Mouse (Mus musculus) hindbrain, postnatal 0 days (tissue): ENCODE data around the gene Ctnnd2. TPM values are rescaled to one million over a fixed set of nuclear protein-coding genes. Genes with fewer than 3 reads are reported as not detected.

Experiments
- ATAC-seq: fragments of 200-750 bp; cut with Nextera tagmentation; 2 replicates; pipeline ENCODE4 v1.8.0; 2017; ENCODE audit warnings: mild to moderate bottlenecking, moderate TSS enrichment, moderate library complexity
- DNase-seq: peaks from one replicate; pipeline ENCODE4 v3.0.0-alpha.2; 2015; ENCODE audit warnings: low spot score
- H3K27ac ChIP-seq: fragments of 300-500 bp; sonication (generic); 2 replicates; pipeline ENCODE4 v1.5.1; 2014; ENCODE audit warnings: mild to moderate bottlenecking
- H3K27me3 ChIP-seq: fragments of 300-500 bp; sonication (generic); 2 replicates; pipeline ENCODE4 v1.6.1; 2014; ENCODE audit warnings: low read length, mixed read lengths; ENCODE audit not compliant: insufficient read depth
- H3K36me3 ChIP-seq: fragments of 300-500 bp; sonication (generic); 2 replicates; pipeline ENCODE4 v1.6.1; 2014; ENCODE audit warnings: low read length, mixed read lengths; ENCODE audit not compliant: insufficient read depth
- H3K4me1 ChIP-seq: fragments of 300-500 bp; sonication (generic); 2 replicates; pipeline ENCODE4 v1.6.1; 2014; ENCODE audit warnings: antibody characterized with exemption, low read length, mixed read lengths; ENCODE audit not compliant: insufficient read depth
- H3K4me2 ChIP-seq: fragments of 300-500 bp; sonication (generic); 2 replicates; pipeline ENCODE4 v1.6.1; 2014; ENCODE audit warnings: low read depth, mild to moderate bottlenecking, low read length, moderate library complexity, mixed read lengths
- H3K4me3 ChIP-seq: fragments of 300-500 bp; sonication (generic); 2 replicates; pipeline ENCODE4 v1.5.1; 2014; ENCODE audit warnings: low read length
- H3K9ac ChIP-seq: fragments of 300-500 bp; sonication (generic); replicated peaks from 2 replicates; pipeline ENCODE4 v1.6.1; 2014; ENCODE audit warnings: mild to moderate bottlenecking, low read length, moderate library complexity, mixed read lengths
- H3K9me3 ChIP-seq: fragments of 300-500 bp; sonication (generic); 2 replicates; pipeline ENCODE4 v1.6.1; 2016; ENCODE audit warnings: low read length, mixed read lengths
- CTCF ChIP-seq: IDR thresholded peaks from 2 replicates; pipeline ENCODE4 v1.5.1; 2016; ENCODE audit warnings: antibody characterized with exemption, control low read depth, low read depth
- WGBS: fragments of 180-500 bp; shearing (Covaris S2); extraction: QIAGEN DNeasy Blood & Tissue Kit; methylation state at CpG from one replicate; pipeline ENCODE4 v1.1.7; 2014; 5-methylcytosine and 5-hydroxymethylcytosine counted together
- polyA plus RNA-seq: library from polyadenylated mRNA; unstranded; fragments of >200 nt; fragmentation: Nextera tagmentation; extraction: Ambion mirVana; gene quantifications from 2 replicates; pipeline ENCODE4 v1.2.1, GENCODE M21; 2015
- total RNA-seq: library from RNA; depleted of rRNA; stranded (reverse); fragments of >200 nt; gene quantifications from 2 replicates; pipeline ENCODE4 v1.2.3, GENCODE M21; 2014

The Ctnnd2 gene
- total and polyA plus RNA-seq, 2 experiments from 2014 or later, result 67.2 to 157 TPM

DNA sequence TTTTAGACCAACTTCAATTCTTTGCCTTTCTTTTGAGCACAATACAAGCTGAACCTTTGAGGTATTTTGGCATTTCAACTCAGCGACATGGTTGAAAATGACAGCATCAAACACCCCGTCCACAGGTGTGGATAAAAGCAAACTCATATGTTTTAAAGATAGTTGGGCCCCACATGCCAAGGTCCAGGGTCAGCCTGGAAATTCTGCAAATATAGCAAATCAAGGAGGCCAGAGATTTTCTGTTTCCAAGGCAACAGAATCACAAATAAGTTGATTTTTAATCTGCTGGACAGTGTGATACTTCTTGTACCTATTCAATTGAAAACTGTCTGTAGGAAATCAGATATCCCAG, 537.3 kb downstream of the Ctnnd2 start:
- Histone ChIP-seq H3K9ac (no peak overlapping the region), H3K27ac (no peak overlapping the region), H3K4me2 (no peak overlapping the region), H3K27me3 (no peaks in the 10 kb centered on the region), H3K4me1 (no peaks in the 10 kb centered on the region), H3K9me3 (no peaks in the 10 kb centered on the region), H3K4me3 (no peak overlapping the region), H3K36me3 (no peaks in the 10 kb centered on the region)
- no peak for TF ChIP-seq CTCF
- ATAC-seq (no peak), DNase-seq (no peak)
- 79% methylated on average over 2 of the region's 2 CpGs for WGBS

DNA sequence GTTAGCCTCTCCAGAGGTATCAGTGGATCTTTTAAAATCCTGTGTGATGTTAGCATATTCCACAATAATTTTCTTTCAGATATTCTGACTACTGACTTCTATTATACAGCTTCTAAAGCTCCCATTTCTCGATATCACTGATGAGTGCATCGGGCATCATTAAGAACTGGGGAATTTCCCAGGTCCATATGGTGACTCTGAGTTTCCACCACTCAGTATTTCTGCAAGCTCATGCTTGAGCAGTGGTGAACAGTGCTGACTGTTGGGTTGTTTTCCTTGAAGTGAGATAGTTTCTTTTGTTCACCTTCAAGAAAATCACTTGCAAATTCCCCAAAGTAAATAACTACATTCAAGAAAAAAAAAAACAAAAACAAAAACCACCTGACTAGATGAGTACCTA, 542.4 kb downstream of the Ctnnd2 start:
- TF ChIP-seq CTCF, result no peak
- Histone ChIP-seq H3K9ac (no peak overlapping the region), H3K27ac (no peak overlapping the region), H3K4me2 (no peak overlapping the region), H3K27me3 (no peaks in the 10 kb centered on the region), H3K9me3 (no peaks in the 10 kb centered on the region), H3K36me3 (no peaks in the 10 kb centered on the region), H3K4me3 (no peak overlapping the region), H3K4me1 (no peaks in the 10 kb centered on the region)
- WGBS, result 86% methylated on average over 2 of the region's 2 CpGs
- DNase-seq, result no peak
- ATAC-seq, result no peak

DNA sequence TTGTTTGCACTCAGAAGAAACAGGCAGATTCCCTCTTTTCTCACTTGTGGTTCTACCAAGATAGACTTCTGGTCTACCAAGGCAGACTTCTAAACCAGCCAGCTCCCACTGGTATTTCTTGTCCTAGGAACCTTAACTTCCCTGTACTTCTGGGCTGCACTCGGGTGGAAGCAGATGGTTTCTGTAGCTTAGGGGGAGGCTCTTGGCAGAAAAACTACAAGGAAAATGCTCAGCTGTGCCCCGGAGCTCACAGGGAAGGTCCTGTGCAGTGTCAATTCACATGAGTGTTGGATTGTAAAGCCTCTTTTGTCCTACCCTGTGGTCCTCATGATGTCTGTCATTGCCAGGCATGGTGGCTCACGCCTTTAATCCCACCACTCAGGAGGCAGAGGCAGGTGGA, 546.4 kb downstream of the Ctnnd2 start:
- no peaks in the 10 kb centered on the region for H3K27me3 ChIP-seq
- no peak overlapping the region for H3K27ac ChIP-seq
- no peak for TF ChIP-seq CTCF
- DNase-seq (no peak), ATAC-seq (no peak)
- H3K9ac ChIP-seq, result no peak overlapping the region
- H3K4me3 ChIP-seq, result no peak overlapping the region
- H3K9me3 ChIP-seq, result no peaks in the 10 kb centered on the region
- H3K4me1 ChIP-seq, result no peaks in the 10 kb centered on the region
- H3K4me2 ChIP-seq, result no peak overlapping the region
- 54% methylated on average over 3 of the region's 3 CpGs for WGBS
- no peaks in the 10 kb centered on the region for H3K36me3 ChIP-seq

DNA sequence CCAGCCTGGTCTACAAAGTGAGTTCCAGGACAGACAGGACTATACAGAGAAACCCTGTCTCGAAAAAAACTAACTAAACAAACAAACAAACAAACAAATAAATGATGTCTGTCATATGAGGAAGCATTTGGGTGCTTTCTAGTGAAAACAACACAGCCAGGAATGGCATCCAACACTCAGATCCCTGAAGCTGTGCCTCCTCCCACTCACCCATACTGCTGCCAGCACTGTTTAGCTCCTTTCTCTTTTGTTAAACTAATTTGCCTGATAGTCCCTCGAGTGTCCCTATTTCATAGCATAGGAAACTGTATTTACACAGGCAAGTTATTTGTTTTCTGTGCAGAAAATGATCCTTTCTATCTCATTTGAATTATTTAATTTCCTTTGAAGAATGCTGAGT, 546.8 kb downstream of the Ctnnd2 start:
- Histone ChIP-seq H3K27me3 (no peaks in the 10 kb centered on the region), H3K27ac (no peak overlapping the region), H3K9me3 (no peaks in the 10 kb centered on the region), H3K36me3 (no peaks in the 10 kb centered on the region), H3K9ac (no peak overlapping the region), H3K4me1 (no peaks in the 10 kb centered on the region), H3K4me2 (no peak overlapping the region), H3K4me3 (no peak overlapping the region)
- no peak for TF ChIP-seq CTCF
- DNase-seq (no peak), ATAC-seq (no peak)
- WGBS, result 52% methylated on average over 2 of the region's 2 CpGs

DNA sequence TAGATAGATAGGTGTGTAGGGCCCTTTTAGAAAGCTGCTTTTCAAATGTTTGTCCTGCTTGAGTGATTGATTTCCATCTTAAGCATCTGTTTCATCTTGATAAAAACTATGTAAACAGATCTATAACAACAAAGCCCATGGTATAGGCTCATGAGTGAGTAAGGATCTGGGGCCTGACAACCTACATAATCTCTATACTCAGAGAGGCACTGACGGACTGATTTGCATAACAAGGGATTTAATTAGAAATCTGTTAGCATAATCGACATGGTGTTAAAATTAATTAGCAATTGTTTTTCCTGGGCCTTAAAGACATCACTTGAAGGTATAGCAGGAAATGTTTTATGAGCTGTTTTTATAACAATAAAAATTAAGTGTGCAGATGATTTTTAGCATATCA, 548.7 kb downstream of the Ctnnd2 start:
- Histone ChIP-seq H3K27ac (no peak overlapping the region), H3K27me3 (no peaks in the 10 kb centered on the region), H3K36me3 (no peaks in the 10 kb centered on the region), H3K4me3 (no peak overlapping the region), H3K4me1 (no peaks in the 10 kb centered on the region), H3K9ac (no peak overlapping the region), H3K9me3 (no peaks in the 10 kb centered on the region), H3K4me2 (no peak overlapping the region)
- no peak for TF ChIP-seq CTCF
- ATAC-seq (no peak), DNase-seq (no peak)
- WGBS, result 33% methylated on average over 2 of the region's 2 CpGs

DNA sequence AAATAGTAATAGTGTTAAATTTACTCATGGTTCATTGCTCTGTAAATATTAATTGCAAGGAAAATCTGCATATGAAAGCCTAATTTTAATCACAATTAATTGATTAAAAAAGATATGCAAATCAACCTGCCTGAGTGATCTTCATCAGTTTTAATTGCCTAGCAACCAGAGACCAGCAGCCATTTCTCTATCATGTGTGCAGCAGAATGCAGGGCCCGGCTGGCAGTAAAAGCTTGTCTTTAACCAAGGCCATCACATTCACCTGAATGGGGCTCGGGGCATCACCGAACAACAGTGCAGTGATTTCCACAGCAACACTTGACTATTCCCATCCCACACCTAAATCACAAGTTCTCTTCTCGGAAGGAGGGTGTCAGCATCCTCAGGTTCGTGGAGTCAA, 553.7 kb downstream of the Ctnnd2 start:
- ATAC-seq, result no peak
- Histone ChIP-seq H3K4me3 (no peak overlapping the region), H3K27ac (no peak overlapping the region), H3K36me3 (no peaks in the 10 kb centered on the region), H3K9ac (no peak overlapping the region), H3K9me3 (no peaks in the 10 kb centered on the region), H3K27me3 (no peaks in the 10 kb centered on the region), H3K4me1 (no peaks in the 10 kb centered on the region), H3K4me2 (no peak overlapping the region)
- no peak for TF ChIP-seq CTCF
- no peak for DNase-seq
- 52% methylated on average over 5 of the region's 5 CpGs for WGBS

DNA sequence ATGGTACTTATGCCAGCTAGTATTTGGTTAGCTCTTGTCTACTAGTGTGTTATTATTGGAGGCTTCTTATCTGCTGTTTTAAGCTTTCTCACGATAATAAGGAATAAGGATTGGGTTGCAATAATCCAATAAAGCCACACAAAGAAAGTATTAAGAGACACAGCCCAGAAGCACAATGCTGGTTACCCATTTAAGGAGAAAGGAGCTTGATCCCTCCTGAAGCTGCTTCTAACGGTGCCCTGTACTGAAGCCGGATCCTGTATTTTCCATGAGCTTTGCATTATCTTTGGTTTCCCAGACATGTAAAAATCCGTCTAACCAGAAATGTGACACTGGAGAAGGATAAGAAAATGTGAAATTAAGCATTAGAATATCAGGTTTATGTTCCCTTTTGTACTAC, 565.8 kb downstream of the Ctnnd2 start:
- no peak overlapping the region for H3K4me2 ChIP-seq
- DNase-seq, result no peak
- H3K9me3 ChIP-seq, result no peaks in the 10 kb centered on the region
- no peak for TF ChIP-seq CTCF
- H3K9ac ChIP-seq, result no peak overlapping the region
- no peaks in the 10 kb centered on the region for H3K4me1 ChIP-seq
- H3K27me3 ChIP-seq, result no peaks in the 10 kb centered on the region
- no peak overlapping the region for H3K4me3 ChIP-seq
- 59% methylated on average over 4 of the region's 4 CpGs for WGBS
- no peaks in the 10 kb centered on the region for H3K36me3 ChIP-seq
- no peak for ATAC-seq
- H3K27ac ChIP-seq, result no peak overlapping the region
